Mouse (Mus musculus) midbrain, embryonic 13.5 days (tissue): ENCODE measurements around the gene Sez6. TPM values are rescaled to one million over a fixed set of nuclear protein-coding genes. Genes with fewer than 3 reads are reported as not detected.

Source experiments
- ATAC-seq: fragments of 200-750 bp; cut with Nextera tagmentation; 2 replicates; pipeline ENCODE4 v1.8.0; 2017; ENCODE audit warnings: mild to moderate bottlenecking, moderate TSS enrichment, moderate library complexity
- H3K27ac ChIP-seq: fragments of 300-500 bp; sonication (generic); 2 replicates; pipeline ENCODE4 v1.5.1; 2015; ENCODE audit warnings: inconsistent platforms, mild to moderate bottlenecking, moderate library complexity
- H3K27me3 ChIP-seq: fragments of 300-500 bp; sonication (generic); 2 replicates; pipeline ENCODE4 v1.6.1; 2015; ENCODE audit warnings: mild to moderate bottlenecking, inconsistent platforms
- H3K36me3 ChIP-seq: fragments of 300-500 bp; sonication (generic); 2 replicates; pipeline ENCODE4 v1.6.1; 2015; ENCODE audit warnings: mild to moderate bottlenecking, inconsistent platforms
- H3K4me1 ChIP-seq: fragments of 300-500 bp; sonication (generic); replicated peaks from 2 replicates; pipeline ENCODE4 v1.6.1; 2015; ENCODE audit warnings: inconsistent platforms
- H3K4me2 ChIP-seq: fragments of 300-500 bp; sonication (generic); replicated peaks from 2 replicates; pipeline ENCODE4 v1.6.1; 2015; ENCODE audit warnings: moderate library complexity, mild to moderate bottlenecking, inconsistent platforms
- H3K4me3 ChIP-seq: fragments of 300-500 bp; sonication (generic); replicated peaks from 2 replicates; pipeline ENCODE4 v1.5.1; 2015; ENCODE audit warnings: mild to moderate bottlenecking, inconsistent platforms
- H3K9ac ChIP-seq: fragments of 300-500 bp; sonication (generic); replicated peaks from 2 replicates; pipeline ENCODE4 v1.6.1; 2015; ENCODE audit warnings: mild to moderate bottlenecking, inconsistent platforms
- H3K9me3 ChIP-seq: fragments of 300-500 bp; sonication (generic); 2 replicates; pipeline ENCODE4 v1.6.1; 2016; ENCODE audit warnings: mild to moderate bottlenecking, inconsistent platforms
- WGBS: fragments of 180-500 bp; shearing (Covaris S2); methylation state at CpG from one replicate; pipeline ENCODE4 v1.1.7; 2015; 5-methylcytosine and 5-hydroxymethylcytosine counted together
- polyA plus RNA-seq: library from polyadenylated mRNA; unstranded; fragments of >200 nt; fragmentation: Nextera tagmentation; extraction: Ambion mirVana; gene quantifications from 2 replicates; pipeline ENCODE4 v1.2.1, GENCODE M21; 2015

The Sez6 gene
- polyA plus RNA-seq, 1 experiment from 2014 or later, result 118 TPM

DNA sequence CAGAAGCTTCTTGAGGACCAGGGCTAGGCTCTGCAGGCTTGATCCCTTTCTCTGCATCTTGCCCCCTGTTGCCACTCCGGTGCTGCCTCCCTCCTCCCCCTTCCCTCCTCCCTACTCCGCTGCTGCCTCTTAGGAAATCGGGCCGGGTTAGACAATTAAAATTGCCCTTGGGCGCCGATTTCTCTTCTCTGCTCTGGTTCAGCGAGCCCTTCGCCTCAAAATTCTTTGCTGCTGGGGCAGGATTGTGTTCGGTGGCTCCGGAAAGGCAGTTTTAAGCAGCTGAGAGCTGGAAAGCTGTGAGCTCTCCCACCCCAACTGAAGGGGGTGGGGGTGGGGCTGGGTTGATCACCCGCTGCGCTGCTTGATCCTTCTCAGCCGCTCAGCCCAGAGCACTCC, 54.2 kb downstream of the Sez6 start:
- no peaks in the 10 kb centered on the region for H3K9me3 ChIP-seq
- H3K27ac ChIP-seq, result peak overlapping the region; percentile 97
- H3K4me1 ChIP-seq, result peaks cover 27% of the 10 kb centered on the region
- WGBS, result under 1% methylated on average over 13 of the region's 13 CpGs
- peak overlapping the region; percentile 100 for H3K4me3 ChIP-seq
- H3K9ac ChIP-seq, result peak overlapping the region; percentile 99
- no peak for ATAC-seq
- peaks cover 20% of the 10 kb centered on the region for H3K36me3 ChIP-seq
- H3K27me3 ChIP-seq, result no peaks in the 10 kb centered on the region
- H3K4me2 ChIP-seq, result peak overlapping the region; percentile 91

DNA sequence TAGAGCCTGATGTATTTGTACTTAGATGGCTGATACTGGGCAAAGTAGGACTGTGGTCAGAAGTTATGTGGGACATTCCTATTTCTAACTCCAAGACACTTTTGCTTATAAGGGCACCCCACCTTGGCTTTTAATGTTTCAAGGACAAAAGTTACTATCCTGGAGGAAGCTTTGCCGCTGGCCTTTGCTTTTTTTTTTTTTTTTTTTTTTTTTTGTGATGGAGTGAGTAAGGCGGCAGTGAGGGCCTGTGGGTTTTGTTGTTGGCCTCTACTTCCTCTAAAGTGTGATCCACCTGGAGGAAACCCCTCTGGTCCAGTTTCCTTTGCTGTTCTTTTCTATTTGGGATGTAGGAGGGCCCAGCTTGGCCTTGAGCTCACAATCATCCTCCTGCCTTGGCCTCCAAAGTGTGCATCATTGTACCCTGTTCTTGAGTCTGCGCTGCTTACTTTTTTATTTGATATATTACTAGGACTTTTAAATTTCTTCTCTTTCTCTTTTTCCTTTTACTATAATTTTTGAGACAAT, 55.0 kb downstream of the Sez6 start:
- H3K4me3 ChIP-seq, result peak overlapping the region; percentile 100
- H3K36me3 ChIP-seq, result peaks cover 25% of the 10 kb centered on the region
- WGBS, result 75% methylated on average over 3 of the region's 3 CpGs
- peak overlapping the region; percentile 97; the same call in 1 of the 2 replicates for H3K27ac ChIP-seq
- peak overlapping the region; percentile 99 for H3K9ac ChIP-seq
- ATAC-seq, result no peak
- peaks cover 25% of the 10 kb centered on the region for H3K4me1 ChIP-seq
- peak overlapping the region; percentile 91 for H3K4me2 ChIP-seq
- no peaks in the 10 kb centered on the region for H3K9me3 ChIP-seq
- no peaks in the 10 kb centered on the region for H3K27me3 ChIP-seq

DNA sequence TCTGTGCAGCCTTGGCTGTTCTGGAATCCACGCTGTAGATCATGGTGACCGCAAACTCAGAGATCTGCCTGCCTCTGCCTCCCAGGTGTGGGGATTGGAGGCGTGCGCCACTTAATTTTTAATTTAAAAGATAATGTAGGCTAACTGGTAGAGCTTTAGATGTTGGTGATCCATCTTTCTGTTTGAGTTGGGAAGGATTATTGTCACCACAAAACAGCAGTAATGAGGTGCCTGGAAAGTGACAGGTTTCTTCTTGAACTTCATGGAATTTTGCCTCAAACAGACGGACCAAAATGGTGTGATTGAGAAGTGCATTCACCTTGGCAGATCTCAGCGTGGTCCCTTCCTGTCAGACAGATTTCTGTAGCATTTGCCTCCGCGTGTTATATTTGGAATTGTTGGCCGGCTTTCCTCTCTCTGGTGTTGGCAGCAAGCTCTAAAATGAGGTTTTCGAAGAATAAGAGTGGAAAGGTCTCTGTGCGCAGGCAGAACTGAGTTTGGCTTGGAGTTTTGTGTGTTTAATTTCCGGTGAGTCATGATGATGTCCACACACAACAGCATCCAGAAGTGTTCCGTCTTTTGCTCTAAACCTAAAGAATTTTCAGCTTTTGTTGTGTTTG, 58.6 kb downstream of the Sez6 start:
- Histone ChIP-seq H3K27ac (no peak overlapping the region), H3K36me3 (peaks cover 35% of the 10 kb centered on the region), H3K4me3 (no peak overlapping the region), H3K27me3 (no peaks in the 10 kb centered on the region), H3K9ac (no peak overlapping the region), H3K4me1 (peaks cover 18% of the 10 kb centered on the region), H3K4me2 (no peak overlapping the region), H3K9me3 (no peaks in the 10 kb centered on the region)
- no peak for ATAC-seq
- WGBS, result 96% methylated on average over 13 of the region's 13 CpGs

DNA sequence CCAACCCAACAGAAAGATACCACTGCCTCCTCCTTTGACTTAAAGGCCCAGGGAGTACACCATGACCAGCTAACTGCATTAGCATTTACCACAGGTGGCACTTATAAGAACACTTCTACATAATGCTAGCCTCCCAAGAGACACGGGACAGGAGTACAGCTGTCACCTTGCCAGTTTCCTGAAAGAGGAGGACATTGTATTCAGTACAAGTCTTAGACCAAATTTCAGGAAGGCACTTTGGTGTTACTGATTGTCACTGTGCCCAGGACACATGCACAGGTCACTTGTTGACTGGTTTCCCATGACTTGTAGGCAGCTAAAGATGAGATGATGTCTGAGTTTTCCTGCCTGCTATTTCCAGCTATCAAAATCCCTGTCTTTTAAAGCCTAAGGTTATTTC, 65.0 kb downstream of the Sez6 start:
- 90% methylated on average over 1 of the region's 1 CpGs for WGBS
- Histone ChIP-seq H3K4me2 (no peak overlapping the region), H3K27me3 (no peaks in the 10 kb centered on the region), H3K9ac (no peak overlapping the region), H3K4me3 (no peak overlapping the region), H3K36me3 (peaks cover 24% of the 10 kb centered on the region), H3K27ac (no peak overlapping the region), H3K9me3 (no peaks in the 10 kb centered on the region), H3K4me1 (no peaks in the 10 kb centered on the region)
- no peak for ATAC-seq

DNA sequence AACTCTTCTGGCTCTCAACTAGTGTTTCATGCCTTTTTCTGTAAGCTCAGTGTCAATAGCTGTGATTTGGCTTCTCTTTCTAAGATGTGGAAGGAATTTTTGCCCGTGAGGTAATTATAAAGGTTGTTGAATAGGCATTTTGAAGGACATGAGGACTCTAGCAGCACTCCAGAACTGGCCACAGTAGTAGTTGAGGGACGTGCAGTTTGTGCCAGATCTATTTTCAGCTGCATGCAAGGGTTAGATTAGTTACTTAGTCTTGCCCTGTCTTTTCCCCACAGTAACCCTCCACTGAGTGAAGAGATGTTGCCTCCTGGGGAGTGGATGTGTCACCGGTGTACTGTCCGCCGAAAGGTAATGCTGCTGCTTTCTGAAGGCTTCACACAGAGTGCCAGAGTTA, 75.8 kb downstream of the Sez6 start:
- peaks cover 65% of the 10 kb centered on the region for H3K36me3 ChIP-seq
- 97% methylated on average over 5 of the region's 5 CpGs for WGBS
- H3K9me3 ChIP-seq, result no peaks in the 10 kb centered on the region
- no peak overlapping the region for H3K9ac ChIP-seq
- H3K4me2 ChIP-seq, result no peak overlapping the region
- H3K4me3 ChIP-seq, result no peak overlapping the region
- peaks cover 11% of the 10 kb centered on the region for H3K4me1 ChIP-seq
- no peaks in the 10 kb centered on the region for H3K27me3 ChIP-seq
- no peak for ATAC-seq
- no peak overlapping the region for H3K27ac ChIP-seq

DNA sequence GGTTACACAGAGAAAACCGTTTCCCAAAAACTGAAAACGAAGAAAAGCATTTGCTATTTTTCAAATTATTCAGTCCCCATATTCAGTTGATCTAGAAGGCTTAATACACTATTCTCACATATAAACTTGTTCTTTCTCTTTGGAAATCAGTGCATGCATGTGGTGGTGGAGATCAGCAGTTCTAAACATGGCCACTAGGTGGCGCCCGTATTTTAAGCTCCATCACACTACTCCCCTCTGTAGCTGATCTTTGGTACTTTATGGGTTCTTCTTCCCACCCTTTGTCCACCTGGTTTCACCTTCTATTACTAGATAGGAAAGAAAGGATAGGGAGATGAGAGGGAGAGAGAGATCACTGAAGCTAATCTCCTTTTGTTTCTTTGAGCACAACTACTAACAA, 89.1 kb downstream of the Sez6 start:
- Histone ChIP-seq H3K9me3 (no peaks in the 10 kb centered on the region), H3K27ac (no peak overlapping the region), H3K36me3 (peaks cover 90% of the 10 kb centered on the region), H3K4me1 (no peaks in the 10 kb centered on the region), H3K4me3 (no peak overlapping the region), H3K9ac (no peak overlapping the region), H3K27me3 (no peaks in the 10 kb centered on the region), H3K4me2 (no peak overlapping the region)
- ATAC-seq, result peak; percentile 67
- WGBS, result 22% methylated on average over 4 of the region's 4 CpGs

DNA sequence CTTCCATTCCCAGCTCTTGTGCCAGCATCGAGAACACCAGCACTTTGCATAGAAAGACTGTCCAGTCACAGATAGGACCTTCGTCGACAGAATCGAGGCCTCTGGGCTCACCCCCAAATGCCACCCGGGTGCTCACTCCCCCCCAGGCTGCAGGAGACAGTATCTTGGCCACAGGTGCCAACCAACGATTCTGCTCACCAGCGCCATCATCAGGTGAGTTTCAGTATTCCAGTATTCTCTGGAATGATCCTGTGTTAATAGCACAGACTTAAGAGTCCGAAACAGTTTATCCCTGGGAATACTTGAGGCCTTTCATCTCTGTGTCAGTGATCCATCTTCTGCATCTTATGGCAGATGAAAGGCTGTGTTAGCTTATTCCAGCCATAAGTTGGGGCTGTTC, 93.0 kb downstream of the Sez6 start:
- Histone ChIP-seq H3K9me3 (no peaks in the 10 kb centered on the region), H3K27me3 (no peaks in the 10 kb centered on the region), H3K4me2 (no peak overlapping the region), H3K36me3 (peaks cover 87% of the 10 kb centered on the region), H3K4me1 (no peaks in the 10 kb centered on the region), H3K27ac (no peak overlapping the region), H3K9ac (no peak overlapping the region), H3K4me3 (no peak overlapping the region)
- 81% methylated on average over 8 of the region's 8 CpGs for WGBS
- no peak for ATAC-seq

Other genes starting within 250 kb of the Sez6 start
- gene Nufip2, start 244.6 kb upstream of the Sez6 start, polyA plus RNA-seq, result 3.8 and 4.9 TPM in 2 replicates
- 1.2 and 1.4 TPM in 2 replicates for gene Cryba1, start 205.5 kb upstream of the Sez6 start, polyA plus RNA-seq
- 53.2 and 54.4 TPM in 2 replicates for gene Myo18a, start 167.6 kb upstream of the Sez6 start, polyA plus RNA-seq
- gene Gm10277, start 143.1 kb upstream of the Sez6 start, polyA plus RNA-seq, result 2.9 and 3.4 TPM in 2 replicates
- 8.6 and 11.0 TPM in 2 replicates for gene Pipox, start 36.7 kb upstream of the Sez6 start, polyA plus RNA-seq
- gene Phf12, start 52.0 kb downstream of the Sez6 start, polyA plus RNA-seq, result 22.7 and 22.8 TPM in 2 replicates
- 31.6 and 32.4 TPM in 2 replicates for gene Dhrs13, start 101.5 kb downstream of the Sez6 start, polyA plus RNA-seq
- gene Flot2, start 107.1 kb downstream of the Sez6 start, polyA plus RNA-seq, result 66.9 and 68.4 TPM in 2 replicates
- gene Eral1, start 149.6 kb downstream of the Sez6 start, polyA plus RNA-seq, result 32.7 and 33.8 TPM in 2 replicates
- 29.3 and 30.7 TPM in 2 replicates for gene Fam222b, start 163.9 kb downstream of the Sez6 start, polyA plus RNA-seq
- gene Traf4, start 234.8 kb downstream of the Sez6 start, polyA plus RNA-seq, result 120 and 139 TPM in 2 replicates
- gene Nek8, start 245.9 kb downstream of the Sez6 start, polyA plus RNA-seq, result 4.7 and 5.2 TPM in 2 replicates
- 5.0 and 5.9 TPM in 2 replicates for gene Tlcd1, start 245.9 kb downstream of the Sez6 start, polyA plus RNA-seq